Mouse (Mus musculus) small intestine, adult 2 months (tissue): ENCODE data around the gene Wdfy3.
A peak's percentile ranks its signal among the peaks of the same experiment; 100 is the strongest.

Experiments
- CTCF ChIP-seq: fragments of 200-500 bp; IDR thresholded peaks from 2 replicates; pipeline ENCODE4 v1.5.1; 2012; ENCODE audit warnings: low read depth, mild to moderate bottlenecking, control low read depth, inconsistent platforms, low read length, moderate library complexity, mixed read lengths; ENCODE audit not compliant: insufficient replicate concordance, insufficient read length; ENCODE audit errors: extremely low read depth
- POLR2A ChIP-seq: fragments of 200-500 bp; IDR thresholded peaks from 2 replicates; pipeline ENCODE4 v1.6.1; 2012; ENCODE audit warnings: low read depth, mild to moderate bottlenecking, control low read depth, inconsistent platforms, low read length, moderate library complexity

- TF ChIP-seq CTCF = peak; percentile 28; the same call in 1 of the 2 replicates
- TF ChIP-seq POLR2A = no peak
Measured at GRCm38 (mm10) chr5:101893820-101894515, 175.8 kb downstream of the Wdfy3 start.
